Mouse (Mus musculus): ENCODE results near the gene Tead2. TPM values are rescaled to one million over a fixed set of nuclear protein-coding genes. Genes with fewer than 3 reads are reported as not detected.

Gene Tead2
- polyA plus RNA-seq, 1 experiment: 127 TPM

DNA sequence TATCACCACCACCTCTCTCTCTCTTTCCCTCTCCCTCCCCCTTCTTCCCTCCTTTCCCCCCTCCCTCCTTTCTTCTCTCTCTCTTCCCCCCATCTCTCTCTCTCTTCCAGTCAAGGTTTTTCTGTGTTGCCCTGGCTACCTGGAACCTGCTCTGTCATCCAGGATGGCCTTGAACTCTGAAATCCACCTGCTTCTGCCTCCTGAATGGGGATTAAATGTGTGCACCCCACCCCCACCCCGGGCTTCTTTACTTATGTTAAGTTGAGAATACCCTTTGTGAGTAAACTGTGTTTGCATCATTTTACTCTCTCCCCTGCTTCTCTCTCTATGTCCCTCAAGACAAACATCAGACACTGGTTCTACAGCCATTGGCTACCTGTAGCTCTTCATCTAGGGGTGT is 50.0 kb downstream of the Tead2 start:
- Histone ChIP-seq H3K4me3 (ENCODE audit: insufficient read depth, poor library complexity, severe bottlenecking) (no peak overlapping the region), H3K36me3 (ENCODE audit: control insufficient read depth, insufficient read depth) (no peaks in the 10 kb centered on the region), H3K79me2 (ENCODE audit: control insufficient read depth, insufficient read depth) (no peaks in the 10 kb centered on the region), H3K27me3 (ENCODE audit: control insufficient read depth, insufficient read depth, insufficient read length) (peaks cover 79% of the 10 kb centered on the region), H3ac (ENCODE audit: control insufficient read depth, insufficient read length, low read depth) (no peak overlapping the region), H3K79me3 (ENCODE audit: low read depth) (no peaks in the 10 kb centered on the region)
- TF ChIP-seq CTCF (IDR thresholded peaks at IDR 0.05; ENCODE audit: control insufficient read depth, insufficient read depth, insufficient read length): no peak
- no peak for TF ChIP-seq MYOG (IDR thresholded peaks at IDR 0.05; ENCODE audit: control insufficient read depth, extremely low read depth, insufficient read length)
- TF ChIP-seq MYOD1 (IDR thresholded peaks at IDR 0.05; ENCODE audit: control insufficient read depth, insufficient read length, low read depth): no peak
- no peak for TF ChIP-seq FOSL1 (IDR thresholded peaks at IDR 0.05; ENCODE audit: insufficient read depth, low read length, poor library complexity, severe bottlenecking)
- no peak for TF ChIP-seq MAX (IDR thresholded peaks at IDR 0.05)
- no peak for TF ChIP-seq CEBPB (IDR thresholded peaks at IDR 0.05; ENCODE audit: low read depth)
- no peak for TF ChIP-seq USF1 (IDR thresholded peaks at IDR 0.05; ENCODE audit: low read depth)

DNA sequence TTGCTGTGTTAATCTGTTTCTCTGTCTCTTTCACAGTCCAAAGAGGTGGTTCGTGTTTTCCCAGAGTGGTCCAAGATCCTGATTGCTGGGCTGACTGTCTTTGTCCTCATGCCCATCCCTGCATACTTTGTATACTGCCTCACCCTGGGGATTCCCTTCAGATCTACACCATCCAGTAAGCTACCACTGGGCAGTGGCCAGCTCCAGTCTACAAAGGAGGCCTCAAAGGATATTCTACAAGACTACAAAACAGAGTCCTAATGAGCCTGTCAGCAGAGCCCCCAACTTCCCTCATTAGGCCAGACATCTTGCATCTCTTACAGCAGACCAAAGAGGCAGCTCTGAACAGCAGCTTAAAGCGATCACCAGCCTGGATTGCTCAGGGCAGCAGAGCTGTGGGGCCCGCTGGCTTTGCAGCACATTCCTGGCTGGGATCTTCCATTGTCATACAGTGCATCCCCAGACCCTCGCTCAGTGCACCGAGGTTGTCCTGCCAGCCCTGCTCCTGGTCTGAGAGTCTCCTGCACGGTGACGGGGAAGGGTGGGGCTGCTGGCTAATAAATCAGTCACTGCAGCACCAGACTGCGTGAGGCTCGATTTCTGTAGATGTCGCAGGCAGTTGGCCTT is 57.3 kb downstream of the Tead2 start:
- TF ChIP-seq FOSL1 (IDR thresholded peaks at IDR 0.05; ENCODE audit: insufficient read depth, low read length, poor library complexity, severe bottlenecking) (no peak), USF1 (IDR thresholded peaks at IDR 0.05; ENCODE audit: low read depth) (no peak), MYOG (IDR thresholded peaks at IDR 0.05; ENCODE audit: control insufficient read depth, extremely low read depth, insufficient read length) (no peak), CTCF (IDR thresholded peaks at IDR 0.05; ENCODE audit: control insufficient read depth, insufficient read depth, insufficient read length) (no peak), MYOD1 (IDR thresholded peaks at IDR 0.05; ENCODE audit: control insufficient read depth, insufficient read length, low read depth) (no peak), CEBPB (IDR thresholded peaks at IDR 0.05; ENCODE audit: low read depth) (no peak), MAX (IDR thresholded peaks at IDR 0.05) (no peak)
- H3K79me3 ChIP-seq (ENCODE audit: low read depth): no peaks in the 10 kb centered on the region
- H3K79me2 ChIP-seq (ENCODE audit: control insufficient read depth, insufficient read depth): no peaks in the 10 kb centered on the region
- no peak overlapping the region for H3K4me3 ChIP-seq (ENCODE audit: insufficient read depth, poor library complexity, severe bottlenecking)
- H3ac ChIP-seq (ENCODE audit: control insufficient read depth, insufficient read length, low read depth): no peak overlapping the region
- H3K36me3 ChIP-seq (ENCODE audit: control insufficient read depth, insufficient read depth): no peaks in the 10 kb centered on the region
- H3K27me3 ChIP-seq (ENCODE audit: control insufficient read depth, insufficient read depth, insufficient read length): peaks cover 40% of the 10 kb centered on the region

GRCm38 (mm10) chr7:45273672-45274071 is 58.1 kb downstream of the Tead2 start:
- no peaks in the 10 kb centered on the region for H3K79me2 ChIP-seq (ENCODE audit: control insufficient read depth, insufficient read depth)
- TF ChIP-seq MAX (IDR thresholded peaks at IDR 0.05) (no peak), FOSL1 (IDR thresholded peaks at IDR 0.05; ENCODE audit: insufficient read depth, low read length, poor library complexity, severe bottlenecking) (no peak), MYOG (IDR thresholded peaks at IDR 0.05; ENCODE audit: control insufficient read depth, extremely low read depth, insufficient read length) (no peak), MYOD1 (IDR thresholded peaks at IDR 0.05; ENCODE audit: control insufficient read depth, insufficient read length, low read depth) (no peak), USF1 (IDR thresholded peaks at IDR 0.05; ENCODE audit: low read depth) (no peak), CEBPB (IDR thresholded peaks at IDR 0.05; ENCODE audit: low read depth) (no peak), CTCF (IDR thresholded peaks at IDR 0.05; ENCODE audit: control insufficient read depth, insufficient read depth, insufficient read length) (no peak)
- no peaks in the 10 kb centered on the region for H3K79me3 ChIP-seq (ENCODE audit: low read depth)
- no peaks in the 10 kb centered on the region for H3K36me3 ChIP-seq (ENCODE audit: control insufficient read depth, insufficient read depth)
- H3K27me3 ChIP-seq (ENCODE audit: control insufficient read depth, insufficient read depth, insufficient read length): peaks cover 37% of the 10 kb centered on the region
- no peak overlapping the region for H3K4me3 ChIP-seq (ENCODE audit: insufficient read depth, poor library complexity, severe bottlenecking)
- H3ac ChIP-seq (ENCODE audit: control insufficient read depth, insufficient read length, low read depth): no peak overlapping the region

DNA sequence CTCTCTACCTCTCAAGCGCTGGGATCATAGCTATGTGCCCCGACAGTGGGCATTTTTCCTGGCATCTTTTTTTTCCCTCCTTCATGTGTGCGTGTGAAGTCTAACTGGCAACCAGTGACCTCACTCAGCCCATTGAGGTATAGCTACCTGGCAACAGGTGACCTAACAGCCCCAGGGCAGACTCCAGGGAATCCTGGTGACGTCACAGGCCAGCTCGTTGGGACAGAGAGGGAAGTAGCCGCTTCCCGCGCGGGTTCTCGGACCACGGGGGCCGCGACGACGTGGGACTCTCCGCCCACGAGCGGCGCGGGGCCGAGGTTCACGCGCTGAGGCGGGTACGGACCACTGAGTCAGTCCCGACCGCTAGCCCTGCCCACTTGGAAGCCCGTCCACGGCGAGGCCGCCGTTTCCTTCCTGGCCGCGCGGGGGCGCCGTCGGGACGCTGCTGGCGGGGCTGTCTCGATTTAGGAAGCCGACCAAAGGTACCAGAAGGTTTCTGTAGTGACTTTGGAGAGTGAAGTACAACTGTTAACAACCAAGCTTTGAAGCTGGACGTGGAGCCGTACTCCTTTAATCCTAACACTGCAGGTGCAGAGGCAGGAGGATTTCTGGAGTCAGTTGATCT is 61.7 kb downstream of the Tead2 start, which contains the start of gene Slc6a21:
Gene Slc6a21, plus strand, starts transcription at position 378 of the 625 bp plus-strand sequence.
- Histone ChIP-seq H3K79me3 (ENCODE audit: low read depth) (no peaks in the 10 kb centered on the region), H3K79me2 (ENCODE audit: control insufficient read depth, insufficient read depth) (no peaks in the 10 kb centered on the region), H3K4me3 (ENCODE audit: insufficient read depth, poor library complexity, severe bottlenecking) (no peak within 1 kb of the TSS), H3ac (ENCODE audit: control insufficient read depth, insufficient read length, low read depth) (peak within 1 kb of the TSS; percentile 37), H3K36me3 (ENCODE audit: control insufficient read depth, insufficient read depth) (no peaks in the 10 kb centered on the region), H3K27me3 (ENCODE audit: control insufficient read depth, insufficient read depth, insufficient read length) (peaks cover 60% of the 10 kb centered on the region)
- TF ChIP-seq MYOD1 (IDR thresholded peaks at IDR 0.05; ENCODE audit: control insufficient read depth, insufficient read length, low read depth) (no peak), FOSL1 (IDR thresholded peaks at IDR 0.05; ENCODE audit: insufficient read depth, low read length, poor library complexity, severe bottlenecking) (no peak), MAX (IDR thresholded peaks at IDR 0.05) (no peak), CTCF (IDR thresholded peaks at IDR 0.05; ENCODE audit: control insufficient read depth, insufficient read depth, insufficient read length) (peak; percentile 94), USF1 (IDR thresholded peaks at IDR 0.05; ENCODE audit: low read depth) (no peak)

Small RNA genes within 50 kb of the gene (microRNA-seq; reads per million reads assigned to microRNA genes)
- gene Mir7055 (ENCODE audit: borderline microRNAs expressed): not detected

Other genes with a start within 250 kb of the Tead2 start
- gene Cpt1c, start 240.9 kb upstream of the Tead2 start, polyA plus RNA-seq (2012; fragmentation: generic; extraction: Trizol): 5.5 TPM
- 978 TPM for gene Prmt1, start 229.2 kb upstream of the Tead2 start, polyA plus RNA-seq (2012; fragmentation: generic; extraction: Trizol)
- gene Irf3, start 218.1 kb upstream of the Tead2 start, polyA plus RNA-seq (2012; fragmentation: generic; extraction: Trizol): 43.7 TPM
- 18.1 TPM for gene Bcl2l12, start 217.0 kb upstream of the Tead2 start, polyA plus RNA-seq (2012; fragmentation: generic; extraction: Trizol)
- 58.4 TPM for gene Scaf1, start 199.4 kb upstream of the Tead2 start, polyA plus RNA-seq (2012; fragmentation: generic; extraction: Trizol)
- gene Rras, start 197.8 kb upstream of the Tead2 start, polyA plus RNA-seq (2012; fragmentation: generic; extraction: Trizol): 56.8 TPM
- gene Prr12, start 162.9 kb upstream of the Tead2 start, polyA plus RNA-seq (2012; fragmentation: generic; extraction: Trizol): 14.2 TPM
- 66.6 TPM for gene Nosip, start 153.3 kb upstream of the Tead2 start, polyA plus RNA-seq (2012; fragmentation: generic; extraction: Trizol)
- gene Prrg2, start 153.1 kb upstream of the Tead2 start, polyA plus RNA-seq (2012; fragmentation: generic; extraction: Trizol): 14.0 TPM
- 166 TPM for gene Rcn3, start 123.5 kb upstream of the Tead2 start, polyA plus RNA-seq (2012; fragmentation: generic; extraction: Trizol)
- 30.7 TPM for gene Fcgrt, start 111.9 kb upstream of the Tead2 start, polyA plus RNA-seq (2012; fragmentation: generic; extraction: Trizol)
- gene Rps11, start 91.3 kb upstream of the Tead2 start, polyA plus RNA-seq (2012; fragmentation: generic; extraction: Trizol): 3,175 TPM
- 6,379 TPM for gene Rpl13a, start 87.0 kb upstream of the Tead2 start, polyA plus RNA-seq (2012; fragmentation: generic; extraction: Trizol)
- gene Gm45713, start 79.5 kb upstream of the Tead2 start, polyA plus RNA-seq (2012; fragmentation: generic; extraction: Trizol): 0.95 TPM
- gene Flt3l, start 79.3 kb upstream of the Tead2 start, polyA plus RNA-seq (2012; fragmentation: generic; extraction: Trizol): 1.6 TPM
- 129 TPM for gene Pih1d1, start 61.5 kb upstream of the Tead2 start, polyA plus RNA-seq (2012; fragmentation: generic; extraction: Trizol)
- 34.6 TPM for gene Aldh16a1, start 61.2 kb upstream of the Tead2 start, polyA plus RNA-seq (2012; fragmentation: generic; extraction: Trizol)
- 0.14 TPM for gene Slc17a7, start 51.8 kb upstream of the Tead2 start, polyA plus RNA-seq (2012; fragmentation: generic; extraction: Trizol)
- not detected for gene Gfy, start 36.2 kb upstream of the Tead2 start, polyA plus RNA-seq (2012; fragmentation: generic; extraction: Trizol)
- not detected for gene Pth2, start 34.8 kb upstream of the Tead2 start, polyA plus RNA-seq (2012; fragmentation: generic; extraction: Trizol)
- gene Ccdc155, start 10.9 kb upstream of the Tead2 start, polyA plus RNA-seq (2012; fragmentation: generic; extraction: Trizol): not detected
- 0.07 TPM for gene Dkkl1, start 3.6 kb upstream of the Tead2 start, polyA plus RNA-seq (2012; fragmentation: generic; extraction: Trizol)
- 0.37 TPM for gene Cd37, start 23.4 kb downstream of the Tead2 start, polyA plus RNA-seq (2012; fragmentation: generic; extraction: Trizol)
- not detected for gene Slc6a16, start 25.3 kb downstream of the Tead2 start, polyA plus RNA-seq (2012; fragmentation: generic; extraction: Trizol)
- not detected for gene Slc6a21, start 61.8 kb downstream of the Tead2 start, polyA plus RNA-seq (2012; fragmentation: generic; extraction: Trizol)
- 10.6 TPM for gene Trpm4, start 118.0 kb downstream of the Tead2 start, polyA plus RNA-seq (2012; fragmentation: generic; extraction: Trizol)
- 0.51 TPM for gene Hrc, start 119.5 kb downstream of the Tead2 start, polyA plus RNA-seq (2012; fragmentation: generic; extraction: Trizol)
- gene Ppfia3, start 151.3 kb downstream of the Tead2 start, polyA plus RNA-seq (2012; fragmentation: generic; extraction: Trizol): 4.8 TPM
- 0.94 TPM for gene Lin7b, start 154.8 kb downstream of the Tead2 start, polyA plus RNA-seq (2012; fragmentation: generic; extraction: Trizol)
- gene Snrnp70, start 180.0 kb downstream of the Tead2 start, polyA plus RNA-seq (2012; fragmentation: generic; extraction: Trizol): 321 TPM
- gene Kcna7, start 189.9 kb downstream of the Tead2 start, polyA plus RNA-seq (2012; fragmentation: generic; extraction: Trizol): 0.01 TPM
- 0.92 TPM for gene Ntf5, start 197.9 kb downstream of the Tead2 start, polyA plus RNA-seq (2012; fragmentation: generic; extraction: Trizol)
- gene Lhb, start 205.1 kb downstream of the Tead2 start, polyA plus RNA-seq (2012; fragmentation: generic; extraction: Trizol): not detected
- gene Gys1, start 219.1 kb downstream of the Tead2 start, polyA plus RNA-seq (2012; fragmentation: generic; extraction: Trizol): 25.2 TPM
- gene Ruvbl2, start 222.3 kb downstream of the Tead2 start, polyA plus RNA-seq (2012; fragmentation: generic; extraction: Trizol): 179 TPM
- gene Ftl1, start 244.1 kb downstream of the Tead2 start, polyA plus RNA-seq (2012; fragmentation: generic; extraction: Trizol): 14,288 TPM